Mouse (Mus musculus) bone marrow macrophage, adult 2 months (primary cell): ENCODE measurements at regions not wholly inside any gene's neighbourhood (a gene's known extent, or its start where the extent isn't known, plus 50 kb on each side); places are given as distances from the start of the nearest gene placed in this dataset.

Experiments
- H3K27ac ChIP-seq: 2 replicates; pipeline ENCODE4 v1.5.1; 2012; ENCODE audit warnings: low read depth, low read length; ENCODE audit not compliant: insufficient read depth
- H3K4me1 ChIP-seq: 2 replicates; pipeline ENCODE4 v1.6.1; 2012; ENCODE audit warnings: low read length; ENCODE audit not compliant: control insufficient read depth, insufficient read depth
- H3K4me3 ChIP-seq: 2 replicates; pipeline ENCODE4 v1.5.1; 2012; ENCODE audit warnings: mild to moderate bottlenecking, low read length, moderate library complexity; ENCODE audit not compliant: insufficient read depth
- CTCF ChIP-seq: IDR thresholded peaks from 2 replicates; pipeline ENCODE4 v1.5.1; 2012; ENCODE audit warnings: low read depth, mild to moderate bottlenecking, low read length, moderate library complexity
- POLR2A ChIP-seq: IDR thresholded peaks from 2 replicates; pipeline ENCODE4 v1.6.1; 2012; ENCODE audit warnings: mild to moderate bottlenecking, low read depth, low read length, borderline replicate concordance

DNA sequence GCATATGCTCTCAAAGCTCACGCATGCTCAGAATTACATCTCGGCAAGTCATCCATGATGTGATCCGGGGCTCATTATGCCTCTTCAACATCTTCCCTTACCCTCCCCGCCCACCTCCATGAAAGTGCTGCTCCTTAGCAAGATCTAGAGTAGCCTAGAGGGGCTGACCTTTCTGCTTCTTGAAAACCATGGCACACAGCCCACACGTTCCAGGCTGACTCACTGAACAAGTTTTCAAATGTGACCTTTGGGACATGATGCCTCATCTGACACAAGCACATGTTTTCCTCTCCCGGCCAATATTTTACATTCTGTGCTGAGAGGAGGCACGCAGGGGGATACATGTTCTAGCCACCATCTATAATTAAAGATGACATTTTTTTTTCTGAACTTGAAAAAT lies 340.1 kb upstream of the Cdh11 start:
- Histone ChIP-seq H3K4me3 (no peak overlapping the region), H3K4me1 (no peaks in the 10 kb centered on the region), H3K27ac (no peak overlapping the region)
- TF ChIP-seq CTCF, result no peak
- TF ChIP-seq POLR2A, result no peak

DNA sequence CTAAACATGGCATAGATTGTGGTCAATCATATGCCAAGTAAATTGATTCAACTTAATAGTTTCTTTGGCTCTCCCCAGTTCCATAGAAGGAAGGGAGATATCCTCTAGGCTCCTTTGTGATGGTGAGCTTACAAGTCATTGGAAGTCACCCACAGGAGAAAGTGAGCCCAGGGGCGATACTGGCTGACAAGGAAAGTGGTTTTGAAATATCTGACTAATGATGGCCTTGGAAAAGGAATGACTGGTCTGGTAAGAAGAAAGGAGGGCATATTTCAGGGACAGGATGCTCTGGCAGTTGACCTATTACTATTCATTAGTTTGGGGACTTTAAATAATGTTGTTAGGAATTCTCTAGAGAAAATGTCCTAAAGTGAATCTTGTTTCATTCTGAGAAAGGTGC lies 352.7 kb upstream of the Cdh11 start:
- H3K4me3 ChIP-seq, result no peak overlapping the region
- H3K27ac ChIP-seq, result no peak overlapping the region
- no peaks in the 10 kb centered on the region for H3K4me1 ChIP-seq
- TF ChIP-seq CTCF (no peak), POLR2A (no peak)

DNA sequence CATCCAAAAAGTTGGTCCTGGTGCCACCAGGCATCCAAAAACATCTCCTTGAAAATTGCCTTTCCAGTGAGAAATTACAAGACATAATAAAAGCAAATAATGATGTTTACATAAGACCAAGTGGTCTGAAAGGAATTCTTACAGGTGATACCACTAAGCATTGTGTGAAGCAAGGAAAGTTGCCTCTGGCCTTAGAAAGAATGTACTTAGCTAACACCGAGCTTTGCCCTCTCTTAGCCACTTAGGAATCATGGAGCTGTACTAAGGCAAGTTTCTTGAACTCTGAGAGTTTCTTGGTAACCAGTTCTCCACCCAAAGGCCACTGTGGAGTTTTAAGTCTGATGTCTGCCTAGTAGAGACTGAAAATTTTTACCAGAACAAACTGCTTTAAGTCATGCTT lies 359.4 kb upstream of the Cdh11 start:
- Histone ChIP-seq H3K4me3 (no peak overlapping the region), H3K27ac (no peak overlapping the region), H3K4me1 (no peaks in the 10 kb centered on the region)
- TF ChIP-seq CTCF (no peak), POLR2A (no peak)

DNA sequence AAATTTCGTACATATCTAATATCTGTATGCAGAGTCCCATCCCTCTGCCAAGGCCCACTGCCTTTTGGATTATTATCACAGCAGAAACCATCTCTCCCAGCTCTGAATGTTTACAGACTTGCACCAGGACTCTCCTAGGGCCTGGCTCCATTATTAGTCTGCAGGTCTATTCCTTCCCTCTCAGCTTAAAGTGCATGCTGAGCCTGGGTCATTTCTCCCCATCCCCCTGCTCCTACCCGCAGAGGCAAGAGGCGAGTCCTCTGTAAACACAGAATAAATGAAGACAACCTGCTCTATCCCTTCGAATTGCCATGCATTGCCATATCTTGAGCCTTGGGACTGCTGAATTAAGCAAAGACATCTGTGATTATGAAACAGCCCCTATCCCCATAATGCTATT lies 362.6 kb upstream of the Cdh11 start:
- Histone ChIP-seq H3K4me1 (no peaks in the 10 kb centered on the region), H3K27ac (no peak overlapping the region), H3K4me3 (no peak overlapping the region)
- TF ChIP-seq CTCF, result no peak
- no peak for TF ChIP-seq POLR2A

GRCm38 (mm10) chr8:103148447-103148846 lies 363.0 kb upstream of the Cdh11 start:
- H3K4me1 ChIP-seq, result no peaks in the 10 kb centered on the region
- no peak for TF ChIP-seq CTCF
- TF ChIP-seq POLR2A, result no peak

GRCm38 (mm10) chr8:103166623-103167316 lies 381.3 kb upstream of the Cdh11 start:
- TF ChIP-seq CTCF (no peak), POLR2A (no peak)
- Histone ChIP-seq H3K27ac (no peak overlapping the region), H3K4me3 (no peak overlapping the region), H3K4me1 (no peaks in the 10 kb centered on the region)

More at GRCm38 (mm10) chr8:103148447-103148846, 363.0 kb upstream of the Cdh11 start:
- Histone ChIP-seq H3K4me3 (no peak overlapping the region), H3K27ac (no peak overlapping the region)

DNA sequence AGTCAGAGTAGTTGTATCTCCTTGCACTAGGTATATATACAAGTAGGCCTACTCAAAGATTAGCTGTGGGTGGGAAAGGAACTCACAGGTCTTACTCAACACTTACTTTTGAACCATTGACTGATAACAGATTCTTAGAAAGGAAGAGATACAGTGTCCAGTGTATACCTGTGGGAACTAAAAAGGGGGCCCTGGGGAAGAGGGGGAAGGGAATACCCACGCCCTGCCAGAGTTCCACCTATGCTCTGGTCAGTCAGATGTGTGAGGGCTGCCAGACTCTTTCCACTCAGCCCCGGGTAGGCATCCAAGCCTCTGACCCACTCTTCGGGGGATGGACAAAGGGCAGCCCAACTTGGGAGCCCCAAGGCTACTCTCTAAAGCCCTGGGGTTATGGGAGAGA lies 387.9 kb upstream of the Cdh11 start:
- TF ChIP-seq POLR2A (no peak), CTCF (no peak)
- no peak overlapping the region for H3K27ac ChIP-seq
- no peak overlapping the region for H3K4me3 ChIP-seq
- H3K4me1 ChIP-seq, result no peaks in the 10 kb centered on the region

- no peak overlapping the region for H3K27ac ChIP-seq
- no peak overlapping the region for H3K4me3 ChIP-seq
- TF ChIP-seq CTCF, result no peak
- TF ChIP-seq POLR2A, result no peak
- H3K4me1 ChIP-seq, result no peaks in the 10 kb centered on the region
Observed at GRCm38 (mm10) chr8:103173803-103174429, 388.5 kb upstream of the Cdh11 start.

- TF ChIP-seq CTCF (no peak), POLR2A (no peak)
- no peaks in the 10 kb centered on the region for H3K4me1 ChIP-seq
- no peak overlapping the region for H3K4me3 ChIP-seq
- no peak overlapping the region for H3K27ac ChIP-seq
Observed at GRCm38 (mm10) chr8:103180661-103181060, 395.2 kb upstream of the Cdh11 start.

- Histone ChIP-seq H3K4me3 (no peak overlapping the region), H3K27ac (no peak overlapping the region), H3K4me1 (no peaks in the 10 kb centered on the region)
- no peak for TF ChIP-seq POLR2A
- no peak for TF ChIP-seq CTCF
Observed at GRCm38 (mm10) chr8:103188720-103189498, 403.5 kb upstream of the Cdh11 start.
